Mouse (Mus musculus) thymus, postnatal 14 days (tissue): Measurements from ENCODE around the gene Hbp1.

Source experiments
- DNase-seq: peaks from one replicate; pipeline ENCODE4 v3.0.0; 2021

Gene Hbp1

DNA sequence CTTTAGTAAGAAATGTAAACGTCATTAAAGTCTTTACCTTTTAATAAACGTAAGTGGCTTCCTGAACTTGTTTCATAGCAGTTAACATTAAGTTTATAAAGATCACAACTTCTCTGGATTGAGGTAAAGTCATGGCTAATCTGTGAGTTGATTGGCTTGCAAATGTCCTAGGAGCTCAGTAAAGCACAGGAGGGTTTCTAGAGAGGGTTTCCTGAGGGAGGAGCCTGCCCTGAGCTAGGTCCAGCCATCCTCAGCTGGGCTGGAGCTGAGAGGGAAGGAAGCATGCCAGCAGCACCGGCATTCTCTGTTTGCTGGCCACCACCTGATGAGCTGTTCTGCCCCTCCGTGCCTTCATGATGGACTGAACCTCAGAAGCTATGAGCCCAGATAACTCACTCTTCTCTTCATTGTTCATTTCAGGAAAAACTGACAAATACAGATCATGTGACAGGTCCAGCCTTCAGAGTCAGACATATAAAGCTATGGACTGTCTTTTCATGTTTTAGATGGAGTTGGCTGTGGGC lies 49.9 kb downstream of the Hbp1 start:
- DNase-seq = no peak

- no peak for DNase-seq
Observed at GRCm38 (mm10) chr12:31897456-31897855, 52.9 kb downstream of the Hbp1 start.

GRCm38 (mm10) chr12:31896986-31897385 lies 53.3 kb downstream of the Hbp1 start:
- no peak for DNase-seq

DNA sequence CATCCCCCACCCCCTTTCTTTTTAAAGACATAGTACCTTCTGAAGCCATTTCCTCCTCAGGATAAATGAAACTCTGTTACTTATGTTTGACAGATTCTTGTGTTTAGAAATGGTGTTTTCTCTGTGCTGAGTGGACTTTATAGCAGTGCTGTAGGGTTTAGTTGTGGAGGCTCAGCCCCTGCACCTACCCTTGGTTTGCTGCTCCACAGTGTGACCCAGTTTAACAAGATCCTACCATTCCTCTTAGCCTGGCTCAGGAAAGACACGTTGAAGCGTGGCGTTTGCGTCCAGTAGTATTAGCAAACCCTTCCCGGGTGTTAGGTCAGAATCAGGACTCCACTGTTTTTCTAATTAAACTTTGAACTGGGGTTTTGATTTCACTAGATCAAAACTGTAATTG lies 54.0 kb downstream of the Hbp1 start:
- DNase-seq = no peak

GRCm38 (mm10) chr12:31895888-31896287 lies 54.4 kb downstream of the Hbp1 start:
- no peak for DNase-seq

- no peak for DNase-seq
Observed at GRCm38 (mm10) chr12:31895095-31895734, 55.1 kb downstream of the Hbp1 start.

- DNase-seq = no peak
Observed at GRCm38 (mm10) chr12:31892771-31893170, 57.6 kb downstream of the Hbp1 start.

DNA sequence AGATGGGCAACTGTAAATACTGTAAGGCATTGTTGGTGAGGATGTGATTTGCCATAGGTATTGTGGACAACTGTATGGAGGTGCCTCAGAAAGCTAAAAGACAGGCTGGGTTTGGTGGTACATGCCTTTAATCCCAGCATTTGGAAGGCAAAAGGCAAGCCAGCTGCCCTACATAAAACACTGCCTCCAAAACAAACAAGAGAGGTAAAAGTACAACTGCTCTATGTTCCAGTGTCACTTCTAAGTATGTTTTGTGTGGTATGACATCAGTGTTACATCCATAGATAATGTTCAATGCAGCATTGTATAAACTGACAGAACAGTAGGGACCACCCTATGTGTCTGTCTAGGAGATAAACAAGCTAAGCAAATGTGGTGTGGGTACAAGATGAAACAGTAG lies 58.3 kb downstream of the Hbp1 start:
- DNase-seq = no peak

DNA sequence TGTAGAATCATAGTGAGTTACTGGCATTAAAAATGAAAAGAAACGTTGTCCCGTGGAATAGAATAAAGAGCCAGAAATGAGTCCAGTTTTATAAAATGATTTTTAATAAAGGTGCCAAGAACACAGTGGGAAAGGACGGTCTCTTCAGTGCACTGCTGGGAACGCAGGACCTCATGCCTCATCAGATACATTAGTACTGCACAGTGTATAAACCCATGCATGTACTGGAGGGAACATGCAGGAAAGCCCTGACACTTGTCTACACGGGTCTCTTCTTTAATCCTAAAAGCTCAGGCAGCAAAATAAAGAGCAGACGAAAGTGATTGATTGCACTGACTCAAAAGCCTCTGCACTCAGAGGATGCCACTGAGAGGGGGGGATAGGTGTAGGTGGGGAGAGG lies 59.6 kb downstream of the Hbp1 start:
- no peak for DNase-seq

DNA sequence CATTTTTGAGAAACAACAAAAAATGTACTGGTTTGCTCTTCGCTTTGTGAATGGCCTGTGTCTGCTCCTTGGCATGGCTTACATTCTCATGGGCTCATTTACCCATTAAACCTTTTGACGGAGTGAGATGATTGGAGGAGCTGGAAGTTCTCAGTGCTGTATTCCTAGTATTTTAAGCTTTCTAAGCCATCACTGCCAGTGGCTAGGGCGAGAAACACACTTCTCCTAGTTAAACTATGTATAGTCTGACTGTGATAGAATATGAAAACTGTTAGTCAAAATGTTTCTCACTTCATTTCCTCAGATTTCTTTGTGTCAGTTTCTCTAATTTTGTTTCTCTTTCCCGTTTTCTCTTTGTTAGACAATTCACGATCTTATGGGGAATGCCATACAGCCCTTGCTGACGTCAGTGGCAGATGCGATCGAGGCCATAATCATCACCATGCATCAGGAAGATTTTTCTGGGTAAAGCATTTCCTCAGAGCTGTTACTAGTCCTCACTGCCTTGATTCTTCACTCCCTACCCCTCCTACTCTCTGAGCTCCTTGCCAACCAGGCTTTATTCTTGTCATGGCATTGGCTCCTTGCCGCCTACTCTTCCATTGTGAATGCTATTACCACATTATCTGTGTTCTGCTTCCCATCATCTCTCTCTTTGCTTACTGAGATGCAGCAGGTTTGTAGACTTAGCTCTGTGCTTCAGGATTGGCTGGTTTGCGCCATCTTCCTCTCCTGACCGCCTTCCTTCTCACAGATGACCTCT lies 64.3 kb downstream of the Hbp1 start:
- DNase-seq = no peak

DNA sequence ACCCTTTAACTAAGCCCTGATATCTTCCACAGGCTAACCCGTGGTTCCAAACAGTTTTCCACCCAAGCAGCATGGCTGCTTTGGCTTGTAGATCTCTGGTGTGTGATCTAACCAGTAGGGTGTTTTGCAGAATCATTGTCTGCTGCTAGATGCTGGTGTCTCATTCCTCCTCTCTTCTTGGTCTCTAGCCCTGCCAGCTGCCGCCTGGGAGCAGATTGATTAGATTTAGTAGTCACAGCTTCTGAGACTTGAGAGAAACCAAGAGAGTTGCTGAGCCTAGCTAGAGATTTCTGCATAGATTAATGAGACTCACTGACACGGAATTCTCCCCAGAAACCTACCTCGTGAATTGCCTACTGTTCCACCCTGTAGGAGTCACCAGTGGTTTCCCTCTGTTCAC lies 65.3 kb downstream of the Hbp1 start:
- DNase-seq = no peak

- no peak for DNase-seq
Observed at GRCm38 (mm10) chr12:31884365-31884764, 66.0 kb downstream of the Hbp1 start.

GRCm38 (mm10) chr12:31882736-31883135 lies 67.6 kb downstream of the Hbp1 start:
- no peak for DNase-seq

DNA sequence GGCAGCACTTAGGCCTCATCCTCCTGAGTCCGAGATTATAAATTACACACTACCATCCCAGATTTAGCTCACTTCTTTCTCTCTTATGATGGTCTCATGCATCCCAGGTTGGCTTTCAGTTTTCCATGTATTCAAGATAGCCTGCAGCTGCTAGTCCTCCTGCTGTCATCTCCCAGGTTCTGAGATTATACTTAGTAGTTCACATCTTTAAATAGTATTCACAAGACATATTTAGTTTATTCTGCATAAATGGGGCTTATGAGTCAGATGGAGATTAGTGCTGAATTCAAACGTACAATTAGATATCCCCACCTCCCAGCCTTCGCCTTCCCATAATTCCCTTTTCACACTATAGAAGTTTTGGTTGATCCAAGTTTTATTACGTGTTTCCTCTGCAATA lies 73.6 kb downstream of the Hbp1 start:
- no peak for DNase-seq
